Mouse (Mus musculus): ENCODE data around the gene Blcap. TPM values are rescaled to one million over a fixed set of nuclear protein-coding genes. Genes with fewer than 3 reads are reported as not detected.

The Blcap gene
- total RNA-seq, 2 experiments from 2014 or later, result 41.0 to 43.3 TPM

DNA sequence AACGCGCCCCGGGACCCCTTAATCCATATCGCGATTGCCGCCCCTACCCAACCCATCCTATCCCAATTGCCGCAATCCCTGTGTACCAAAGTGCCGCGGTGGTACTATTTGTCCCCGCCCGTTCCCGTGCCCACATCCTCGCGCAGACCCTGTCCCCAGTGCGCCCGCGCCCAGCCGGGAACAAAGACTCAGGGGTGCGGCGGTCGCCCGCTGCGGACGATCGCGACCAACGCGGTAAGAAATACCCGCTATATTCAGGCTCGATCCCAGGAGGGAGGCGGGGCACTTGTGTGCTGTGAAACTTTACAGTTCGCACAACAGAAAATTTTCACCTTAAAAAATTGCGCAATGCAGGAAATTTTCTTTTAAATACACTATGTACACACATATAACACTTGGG is 10.8 kb downstream of the Blcap start:
- DNase-seq (ENCODE audit: low spot score in 2 of 2), result no peak

DNA sequence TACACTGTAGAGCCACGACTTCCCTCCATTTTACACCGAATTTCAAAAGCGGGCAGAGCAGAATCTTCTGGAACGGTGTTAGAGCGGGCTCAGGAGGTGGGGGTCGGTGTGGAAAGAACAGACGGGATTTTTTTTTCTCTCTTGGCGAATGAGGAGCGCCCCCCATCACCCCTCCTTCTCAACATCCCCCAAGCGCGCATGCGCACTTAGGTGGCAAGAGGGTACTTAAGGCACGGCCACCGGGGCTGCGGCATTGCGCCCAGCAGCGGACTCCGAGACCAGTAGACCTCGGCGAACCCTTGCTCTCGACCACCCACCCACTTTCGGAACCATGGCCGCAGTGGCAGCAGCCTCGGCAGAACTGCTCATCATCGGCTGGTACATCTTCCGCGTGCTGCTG is 11.2 kb downstream of the Blcap start, which contains the start of gene Nnat:
Gene Nnat, plus strand, starts transcription at position 221 of the 400 bp plus-strand sequence.
- no peak for DNase-seq (ENCODE audit: low spot score in 2 of 2)

DNA sequence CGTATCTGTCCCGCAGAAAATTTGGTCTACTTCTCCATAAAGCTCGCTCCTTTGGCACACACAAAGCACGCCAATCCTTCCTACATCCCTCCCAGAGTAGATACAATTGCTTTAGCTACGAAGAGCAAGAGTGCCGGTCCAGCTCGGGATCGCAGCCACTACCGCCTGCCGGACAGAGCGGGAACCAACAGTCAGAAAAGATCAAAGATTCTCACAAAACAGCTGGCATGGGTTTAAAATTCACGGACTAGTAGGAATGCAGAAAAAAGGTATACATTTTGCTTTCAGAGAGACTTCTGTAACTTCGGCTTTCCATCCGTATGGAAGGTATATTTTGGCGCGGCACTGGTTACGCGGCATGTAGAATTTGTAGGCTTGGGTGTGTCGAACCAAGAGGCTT is 11.6 kb downstream of the Blcap start:
- DNase-seq (ENCODE audit: low spot score in 2 of 2), result no peak

DNA sequence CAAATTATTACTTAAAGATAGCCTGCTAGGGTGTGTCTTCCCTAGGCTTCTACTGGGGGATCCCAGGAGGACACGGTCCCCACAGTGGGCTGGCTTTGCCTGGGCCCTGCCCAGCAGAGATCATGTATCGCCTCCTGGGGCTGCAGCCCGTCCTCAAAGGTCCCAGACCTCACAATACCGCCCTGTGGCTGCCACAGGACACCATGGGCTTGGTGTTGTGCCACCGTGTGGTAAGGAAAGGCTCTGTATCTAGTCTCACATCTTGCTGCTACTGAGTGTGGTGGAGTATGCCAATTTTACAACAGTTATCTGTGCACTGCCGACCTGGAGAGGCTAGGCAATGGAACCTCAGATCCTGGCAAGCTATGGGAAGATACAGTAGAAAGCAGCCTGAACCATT is 12.6 kb downstream of the Blcap start:
- no peak for DNase-seq (ENCODE audit: low spot score in 2 of 2)

DNA sequence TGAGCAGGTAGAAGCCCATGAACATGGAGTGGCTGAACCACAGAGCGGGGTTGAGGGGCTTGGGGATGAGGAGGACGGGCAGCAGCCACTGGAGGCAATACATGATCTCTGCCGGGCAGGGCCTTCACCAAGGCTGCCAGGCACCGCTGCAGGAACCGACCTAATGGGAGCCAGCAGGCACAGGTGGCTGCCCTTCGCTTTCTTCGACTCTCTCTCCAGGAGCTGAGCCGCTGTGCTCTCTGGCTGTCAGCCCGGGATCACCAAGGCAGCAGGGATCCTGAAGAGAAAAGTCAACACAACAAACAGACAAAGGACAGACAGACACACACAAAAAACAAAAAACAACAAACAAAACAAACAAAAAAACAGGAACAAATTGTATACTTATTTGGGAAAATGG is 13.0 kb downstream of the Blcap start:
- no peak for DNase-seq (ENCODE audit: low spot score in 2 of 2)

DNA sequence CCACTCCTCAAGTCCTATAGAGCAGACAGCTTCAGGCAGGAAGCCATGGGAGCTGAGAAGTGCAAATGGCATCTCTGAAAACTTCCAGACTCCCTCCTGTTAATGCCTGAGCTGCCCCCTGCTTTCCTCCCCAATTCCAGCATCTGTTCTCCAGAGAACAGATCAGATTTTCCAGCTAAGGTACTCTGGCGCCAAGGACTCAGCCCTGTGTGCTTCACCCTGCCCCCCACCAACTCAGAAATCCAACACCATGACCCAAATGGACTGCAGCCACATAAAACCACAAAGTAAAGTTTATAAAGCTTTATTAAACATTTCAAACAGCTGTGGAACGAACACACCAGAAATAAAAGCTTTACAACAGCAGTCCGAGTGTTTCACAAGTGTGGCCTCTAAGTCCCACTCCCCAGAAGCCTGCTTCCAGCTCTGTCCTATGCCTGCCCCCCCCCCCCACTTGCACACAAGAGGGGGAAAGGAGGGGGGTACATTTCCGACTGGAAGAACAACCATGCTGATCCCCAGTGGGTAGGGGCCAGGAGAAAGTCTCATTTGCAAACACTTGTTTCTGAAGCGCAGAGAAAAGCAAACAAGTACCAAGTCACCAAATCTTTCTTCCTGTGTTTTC is 14.9 kb downstream of the Blcap start:
- no peak for DNase-seq (ENCODE audit: low spot score in 2 of 2)

DNA sequence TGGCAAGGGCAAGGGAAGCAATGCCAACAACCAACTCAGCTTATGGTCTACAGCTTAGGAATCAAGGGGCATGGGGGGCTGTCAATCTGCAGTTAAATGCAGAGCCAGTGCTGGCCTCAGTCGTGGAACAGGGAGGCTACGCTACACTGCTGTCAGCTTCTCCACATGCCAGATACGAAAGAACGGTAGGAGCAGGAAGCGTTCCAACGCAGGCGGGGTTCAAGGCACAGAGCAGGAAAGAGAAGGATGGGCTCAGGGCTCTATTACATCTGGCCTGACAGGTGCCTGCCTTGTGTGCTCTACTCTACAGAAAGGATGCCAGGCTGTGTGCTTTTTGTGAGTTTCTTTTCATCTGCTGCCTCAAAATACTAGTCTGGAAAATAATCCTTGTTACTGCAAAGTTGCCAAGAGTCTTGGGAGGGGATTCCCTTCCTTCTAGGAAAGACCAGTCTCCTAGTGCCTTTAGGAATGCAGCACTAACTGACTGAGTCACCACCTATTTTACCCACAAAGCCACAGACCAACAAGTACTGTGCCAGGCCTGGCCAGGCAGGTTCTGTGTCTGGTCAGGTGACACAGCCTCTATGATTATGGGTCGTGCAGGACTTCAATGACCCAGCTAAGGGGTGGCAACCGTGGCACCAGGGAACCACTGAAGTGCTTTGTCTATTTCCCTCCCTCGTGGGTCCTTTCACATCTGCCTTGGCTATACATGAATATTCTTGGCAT is 18.8 kb downstream of the Blcap start:
- no peak for DNase-seq (ENCODE audit: low spot score in 2 of 2)

DNA sequence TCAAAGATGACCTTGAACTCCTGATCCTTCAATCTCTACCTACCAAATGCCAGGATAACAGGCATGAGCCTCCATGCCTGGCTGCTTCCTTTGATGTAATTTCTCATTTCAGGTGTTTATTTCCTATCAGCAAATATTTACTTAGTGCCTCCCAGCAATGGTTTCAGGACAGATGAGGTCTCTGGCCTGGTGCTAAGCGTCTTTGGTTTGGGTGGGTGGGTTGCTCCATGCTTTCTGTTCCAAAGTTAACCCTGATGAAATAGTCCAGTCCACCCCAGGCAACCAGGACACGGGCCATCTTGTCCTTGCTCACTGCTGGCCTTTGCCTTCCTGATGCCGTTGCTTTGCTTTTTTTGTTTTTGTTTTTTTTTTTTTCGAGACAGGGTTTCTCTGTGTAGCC is 20.8 kb downstream of the Blcap start:
- DNase-seq (ENCODE audit: low spot score in 2 of 2), result no peak

DNA sequence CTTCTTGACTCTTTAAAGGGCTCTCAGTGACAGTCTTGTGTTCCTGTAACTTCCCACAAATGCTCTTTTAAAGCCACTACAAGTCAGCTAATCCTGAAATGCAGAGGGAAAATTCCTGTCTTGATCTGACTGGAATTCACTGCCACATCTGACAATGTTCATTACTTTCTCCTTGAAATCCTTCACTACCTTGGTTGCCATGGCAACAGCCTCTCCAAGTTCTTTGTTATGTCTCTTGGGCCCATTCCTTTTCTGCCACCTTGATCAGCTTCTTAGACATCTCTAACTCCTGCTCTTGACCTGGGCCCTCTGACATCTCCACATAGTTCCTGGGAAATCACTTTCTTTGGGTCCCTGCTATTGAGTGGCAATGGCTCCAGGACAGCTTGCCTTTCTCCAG is 24.4 kb downstream of the Blcap start:
- DNase-seq (ENCODE audit: low spot score in 2 of 2), result no peak

DNA sequence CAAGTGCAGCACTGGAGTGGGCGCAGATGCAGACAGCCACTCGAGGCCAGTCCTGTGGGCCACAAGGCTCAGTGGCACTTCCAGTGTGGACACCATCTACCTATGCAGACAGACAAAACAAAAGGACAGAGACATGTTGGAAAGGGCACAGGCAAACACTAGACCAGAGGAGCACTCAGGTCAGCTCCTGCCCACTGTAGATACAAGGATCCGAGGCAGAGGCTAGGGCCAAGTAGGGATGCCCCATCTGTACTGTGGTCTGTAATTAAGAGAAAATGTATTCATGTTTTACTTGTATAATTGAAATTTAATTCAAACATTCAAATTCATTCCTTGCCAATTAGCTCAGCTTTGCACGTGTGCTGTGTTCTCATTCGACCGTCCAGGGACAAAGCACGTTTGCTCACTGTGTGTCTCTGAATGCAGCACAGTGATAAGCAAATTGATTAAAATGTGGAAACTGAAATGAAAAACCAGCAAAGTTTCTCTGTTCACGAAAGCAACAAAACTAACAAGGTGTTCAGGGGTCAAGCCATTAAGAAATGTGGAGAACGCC is 26.7 kb downstream of the Blcap start:
- no peak for DNase-seq (ENCODE audit: low spot score in 2 of 2)

DNA sequence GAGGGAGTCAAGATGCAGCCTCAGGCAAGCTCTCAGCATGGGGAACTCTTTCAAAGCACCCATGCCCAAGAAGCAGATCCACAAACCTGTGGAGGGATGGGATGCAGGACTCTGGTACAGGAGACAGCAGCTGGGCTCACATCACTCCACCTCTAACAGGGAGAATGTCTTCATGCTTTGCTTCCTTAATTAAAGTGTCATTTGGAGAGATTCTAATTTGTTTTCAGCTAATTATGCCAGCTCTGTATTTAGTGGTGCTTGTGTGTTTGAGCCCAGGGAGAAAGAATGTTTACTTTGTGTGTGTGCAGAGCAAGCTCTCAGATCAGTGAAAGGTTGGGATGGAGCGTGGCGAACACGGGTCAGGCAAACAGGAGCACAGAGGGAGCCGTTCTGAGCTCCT is 28.7 kb downstream of the Blcap start:
- no peak for DNase-seq (ENCODE audit: low spot score in 2 of 2)

DNA sequence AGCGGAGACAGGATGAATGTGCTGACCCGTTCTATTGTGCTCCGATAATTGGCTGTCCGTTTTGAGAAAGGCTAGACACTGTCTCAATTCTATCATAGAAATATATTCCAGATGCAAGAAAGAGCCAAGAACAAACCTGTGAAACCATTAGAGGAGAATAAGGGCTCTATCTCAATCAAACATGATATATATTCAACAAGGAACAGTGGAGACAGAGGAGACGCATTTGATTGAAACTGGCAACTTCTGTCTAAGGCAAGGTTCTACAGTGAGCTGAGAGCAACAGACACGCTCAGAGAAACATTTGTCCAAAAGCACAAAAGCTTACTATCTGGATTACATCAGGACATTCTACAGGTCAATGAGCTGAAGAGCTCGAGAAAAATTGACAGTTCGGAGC is 29.4 kb downstream of the Blcap start:
- DNase-seq (ENCODE audit: low spot score in 2 of 2), result no peak

DNA sequence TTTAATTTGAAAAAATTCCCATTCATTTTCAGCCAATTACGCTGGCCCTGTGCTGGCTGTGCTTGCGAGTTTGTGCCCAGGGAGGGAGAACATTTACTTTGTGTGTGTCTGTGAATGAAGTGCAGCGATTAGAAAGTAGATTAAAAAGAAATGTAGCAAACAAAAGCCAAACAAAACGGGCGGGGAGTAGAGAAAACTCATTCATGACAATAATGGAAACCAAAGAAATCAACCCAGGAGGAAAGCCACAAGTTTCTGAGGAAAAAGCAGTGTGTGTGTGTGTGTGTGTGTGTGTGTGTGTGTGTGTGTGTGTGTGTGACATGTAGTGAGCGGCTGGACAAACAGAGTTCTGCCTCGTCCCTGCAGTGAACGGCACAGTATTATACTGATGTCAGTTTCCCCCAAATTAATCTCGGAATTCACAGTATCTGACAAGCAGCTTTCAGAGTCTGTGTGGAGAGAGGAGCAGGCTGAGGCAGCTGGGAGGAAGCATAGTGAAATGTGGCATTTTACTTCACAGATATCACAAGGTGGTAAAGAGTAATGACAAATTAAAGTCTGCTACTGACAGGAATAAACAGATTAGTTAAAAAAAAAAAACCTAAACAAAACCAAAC is 30.0 kb downstream of the Blcap start:
- no peak for DNase-seq (ENCODE audit: low spot score in 2 of 2)

DNA sequence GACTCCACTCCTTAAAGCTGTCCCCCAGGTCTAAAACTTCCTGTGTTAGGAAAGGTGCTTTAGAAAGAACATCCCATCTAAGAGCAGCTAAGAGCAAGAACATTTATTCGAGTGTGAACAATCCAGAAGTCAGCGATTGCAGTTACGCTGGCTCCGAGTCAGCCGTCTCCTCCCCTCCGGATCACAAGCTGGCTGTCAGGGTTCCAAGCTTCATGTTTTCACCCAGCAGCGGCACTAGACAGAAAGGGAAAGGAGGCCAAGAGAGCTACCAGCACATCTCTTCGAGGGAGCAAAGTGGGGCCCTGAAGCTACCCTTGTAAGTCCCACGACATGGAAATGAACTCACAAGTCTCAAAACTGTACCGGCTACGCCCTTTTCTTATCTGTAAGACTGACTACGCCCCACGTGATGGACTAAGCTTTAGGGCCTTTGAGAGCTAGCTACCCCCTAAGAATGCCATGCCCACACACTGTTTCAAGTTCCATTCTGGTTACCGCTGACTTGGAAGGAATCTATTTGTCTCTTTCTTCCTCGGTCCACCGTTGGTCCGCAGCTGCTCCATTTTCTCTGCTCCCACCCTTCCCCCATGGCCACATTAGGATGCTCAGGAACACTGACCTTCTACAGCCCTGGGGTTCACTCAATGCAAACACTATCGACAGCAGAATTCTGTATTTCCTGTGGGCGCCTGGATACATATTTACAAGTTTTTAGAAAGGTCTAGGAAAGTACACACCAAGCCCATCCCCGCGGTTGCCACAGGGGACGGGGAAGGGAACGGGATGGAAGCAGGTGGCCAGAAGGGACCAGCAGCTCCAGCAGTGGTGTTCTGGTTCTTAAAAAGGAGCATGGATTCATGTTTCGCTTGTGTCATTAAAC is 30.8 kb downstream of the Blcap start:
- peak in 1 of 2 experiments; percentile 48 for DNase-seq (ENCODE audit: low spot score in 2 of 2)

DNA sequence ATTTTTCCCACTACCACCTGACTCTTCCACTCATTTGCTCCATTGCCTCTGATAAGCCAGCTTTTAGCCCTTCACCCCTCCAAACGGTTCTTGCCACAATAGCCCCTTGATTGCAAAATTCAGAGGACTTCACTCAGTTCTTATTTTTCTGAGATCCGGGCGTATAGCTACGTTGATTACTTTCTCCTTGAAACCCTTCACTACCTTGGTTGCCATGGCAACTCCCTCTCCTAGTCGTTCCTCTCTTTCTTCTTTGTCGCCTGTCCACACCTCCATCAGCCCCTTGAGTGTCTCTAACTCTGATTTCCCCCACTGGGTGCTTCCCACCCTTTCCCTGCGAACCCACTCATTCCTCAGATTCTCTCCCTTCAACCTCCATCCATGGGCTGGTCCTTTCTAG is 34.0 kb downstream of the Blcap start:
- DNase-seq (ENCODE audit: low spot score in 2 of 2), result no peak

DNA sequence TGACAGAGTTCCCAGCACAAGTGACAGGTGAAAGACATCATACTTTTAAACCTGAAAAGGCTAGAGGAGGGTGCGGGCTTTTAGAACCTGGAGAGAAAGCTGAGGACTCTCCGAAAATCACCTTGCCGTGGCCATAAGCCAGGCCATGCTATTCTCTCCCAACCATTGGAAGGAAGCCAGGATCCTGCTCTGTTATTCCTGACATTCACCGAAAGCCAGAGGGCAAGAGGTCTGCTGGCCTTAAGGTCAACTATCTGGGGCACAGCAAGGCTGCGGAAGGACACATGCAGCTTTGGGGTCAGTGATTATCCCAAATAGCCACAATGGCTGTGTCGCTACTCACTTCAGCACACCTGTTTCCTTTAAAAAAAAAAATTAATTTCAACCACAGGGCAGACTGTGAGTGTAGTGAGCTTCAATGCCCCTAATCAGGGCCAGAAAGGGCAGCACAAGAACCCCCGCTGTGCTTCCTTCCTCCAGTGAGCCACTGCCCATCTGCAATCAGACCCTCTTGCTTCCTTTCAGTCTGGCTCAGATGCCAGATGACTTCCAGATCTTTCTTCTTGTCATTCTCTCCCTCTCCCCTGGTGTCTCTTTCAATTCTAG is 34.5 kb downstream of the Blcap start:
- DNase-seq (ENCODE audit: low spot score in 2 of 2), result no peak

DNA sequence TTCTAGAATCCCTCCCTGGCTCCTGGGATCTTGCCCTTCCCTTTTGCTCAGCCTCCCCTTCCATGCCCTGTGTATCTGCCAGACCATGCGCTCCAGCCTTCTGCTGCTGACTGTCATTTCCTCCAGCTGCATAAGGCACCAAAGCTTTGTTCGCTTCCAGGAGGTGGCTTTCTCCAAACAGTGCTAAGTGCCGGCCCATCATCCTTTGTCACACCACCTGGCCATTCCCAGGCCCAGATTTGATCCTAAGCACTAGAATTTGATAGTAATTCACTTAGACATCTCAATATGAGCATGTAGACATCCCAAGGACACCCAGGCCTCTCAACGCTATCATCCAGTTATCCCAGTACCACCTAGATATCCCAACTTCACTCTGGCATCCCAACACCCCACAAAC is 36.9 kb downstream of the Blcap start:
- DNase-seq (ENCODE audit: low spot score in 2 of 2), result no peak

DNA sequence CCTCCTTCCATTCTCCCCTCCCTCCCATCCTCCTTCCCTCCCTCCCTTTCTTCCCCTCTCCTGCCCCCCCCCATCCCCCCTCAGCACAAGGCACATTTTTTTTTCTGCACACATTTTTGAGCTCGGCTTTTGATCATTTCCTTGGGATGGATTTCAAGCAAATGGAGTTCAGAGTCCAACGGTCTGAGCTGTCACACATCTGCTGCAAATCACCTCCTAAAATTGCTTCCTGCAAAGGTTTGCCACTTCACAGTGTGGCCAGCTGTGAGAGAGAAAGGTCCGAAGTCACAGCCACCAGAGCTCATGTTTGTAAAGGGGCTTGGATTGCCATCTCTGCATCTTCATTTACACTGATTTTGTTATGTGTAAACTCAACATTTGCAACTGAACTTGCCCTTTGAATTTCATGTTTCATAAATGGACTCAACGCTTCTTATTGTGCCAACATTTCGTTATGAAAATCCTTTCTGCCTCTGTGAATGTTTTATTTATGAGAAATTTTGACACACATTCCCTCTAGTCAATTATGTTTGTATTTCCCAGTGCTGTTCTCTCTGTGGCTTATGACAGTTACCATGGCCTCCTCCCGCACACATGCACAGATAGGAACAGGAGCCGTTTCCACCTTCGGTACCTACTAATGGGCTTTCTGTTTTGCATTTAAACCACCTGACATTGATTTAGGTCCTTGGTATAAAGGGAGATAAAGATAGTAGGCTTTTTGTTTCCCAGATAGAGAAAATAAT is 39.2 kb downstream of the Blcap start:
- no peak for DNase-seq (ENCODE audit: low spot score in 2 of 2)

DNA sequence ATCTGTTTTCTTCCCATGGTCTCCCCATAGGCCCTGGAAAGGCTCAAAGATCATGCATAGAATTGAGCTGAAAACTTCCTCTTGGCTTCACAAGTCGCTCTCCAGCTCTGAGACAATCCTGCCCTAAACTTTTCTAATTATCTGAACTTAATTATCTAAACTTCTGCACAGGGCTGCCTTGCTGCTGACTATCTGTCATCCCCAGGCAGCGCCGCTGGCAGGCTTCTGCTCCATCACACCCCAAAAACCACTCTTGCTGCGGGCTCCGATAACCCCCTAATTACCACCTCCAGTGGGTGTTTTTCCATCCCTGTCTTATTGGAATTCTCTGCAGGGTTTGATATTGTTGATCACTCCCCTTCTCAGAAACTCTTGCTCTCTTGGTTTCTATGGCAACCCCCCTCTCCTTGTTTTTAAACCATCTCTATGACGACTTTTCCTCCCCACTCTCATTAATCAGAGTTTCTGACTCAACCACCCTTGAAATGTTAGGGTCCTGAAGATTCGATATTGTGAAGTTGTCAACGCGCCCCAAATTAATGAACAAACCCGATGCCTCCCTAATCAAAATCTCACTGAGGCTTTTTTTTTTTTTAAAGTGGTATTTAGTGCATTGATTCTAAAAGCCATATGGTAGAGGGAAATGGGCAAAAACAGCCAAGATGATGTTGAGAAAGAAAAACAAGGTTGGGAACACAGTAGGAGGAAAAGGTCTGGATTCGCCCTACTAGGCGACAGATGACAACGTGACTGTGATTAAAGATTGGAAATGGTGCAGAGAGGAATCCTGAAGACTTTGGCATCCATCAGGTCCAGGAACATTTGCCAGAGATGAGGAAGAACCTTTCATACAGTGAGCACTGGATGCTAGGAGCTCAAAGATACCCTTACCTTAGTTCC is 40.8 kb downstream of the Blcap start:
- no peak for DNase-seq (ENCODE audit: low spot score in 2 of 2)
